Mouse (Mus musculus) erythroblast, adult 5-6 weeks (primary cell): ENCODE data around the gene Pex7. TPM values are rescaled to one million over a fixed set of nuclear protein-coding genes. Genes with fewer than 3 reads are reported as not detected.
A peak's percentile ranks its signal among the peaks of the same experiment; 100 is the strongest.

Experiments
- ATAC-seq: replicated peaks from 2 replicates; pipeline ENCODE4 v1.8.0; 2016; ENCODE audit warnings: moderate number of reproducible peaks, mild to moderate bottlenecking, moderate TSS enrichment, inconsistent platforms; ENCODE audit not compliant: poor library complexity, low FRiP score, severe bottlenecking
- total RNA-seq, 2 experiments: library from RNA; stranded (forward) in 1 of 2; stranded (reverse) in 1 of 2; fragments of 150-400 nt in 1 of 2; fragments of 200-764, 138-1000 nt in 1 of 2; gene quantifications; 2 replicates each; pipeline versions ENCODE4 v1.2.3 to v1.2.4; 2015 to 2017; ENCODE audit warnings: low replicate concordance in 2 of 2

The Pex7 gene
- total RNA-seq (2015; ENCODE audit: low replicate concordance), result 4.2 and 6.5 TPM in 2 replicates
- 3.3 and 4.2 TPM in 2 replicates for total RNA-seq (2017; ENCODE audit: low replicate concordance)

GRCm38 (mm10) chr10:19907246-19907804 lies at the start of gene Pex7:
Gene Pex7, minus strand, starts transcription at chr10:19907689.
- peak; percentile 96 for ATAC-seq

DNA sequence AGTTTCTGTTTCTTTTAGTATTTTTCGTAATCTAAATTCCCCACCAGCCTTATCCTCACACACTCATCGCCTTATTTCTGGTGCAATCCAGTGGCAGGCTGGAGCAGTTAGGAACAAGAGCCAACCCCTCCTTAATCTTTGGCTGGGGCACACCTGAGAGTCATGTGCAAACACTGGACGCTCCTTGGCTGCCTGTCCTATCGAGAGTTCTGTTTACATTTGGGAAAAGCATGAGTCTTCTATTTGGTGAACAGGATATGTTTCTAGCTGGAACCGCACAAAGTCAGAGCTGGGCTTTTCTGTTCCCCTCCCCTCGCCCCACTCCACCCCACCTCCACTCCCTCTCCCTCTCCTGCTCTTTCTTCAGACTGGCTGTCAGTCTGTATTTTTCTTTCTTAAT lies 49.3 kb upstream of the Pex7 start:
- ATAC-seq, result no peak

- ATAC-seq, result no peak
These were observed 48.3 kb upstream of the Pex7 start for GRCm38 (mm10) chr10:19955817-19956216.

- ATAC-seq, result no peak
These were observed 47.1 kb upstream of the Pex7 start for GRCm38 (mm10) chr10:19954572-19954971.

DNA sequence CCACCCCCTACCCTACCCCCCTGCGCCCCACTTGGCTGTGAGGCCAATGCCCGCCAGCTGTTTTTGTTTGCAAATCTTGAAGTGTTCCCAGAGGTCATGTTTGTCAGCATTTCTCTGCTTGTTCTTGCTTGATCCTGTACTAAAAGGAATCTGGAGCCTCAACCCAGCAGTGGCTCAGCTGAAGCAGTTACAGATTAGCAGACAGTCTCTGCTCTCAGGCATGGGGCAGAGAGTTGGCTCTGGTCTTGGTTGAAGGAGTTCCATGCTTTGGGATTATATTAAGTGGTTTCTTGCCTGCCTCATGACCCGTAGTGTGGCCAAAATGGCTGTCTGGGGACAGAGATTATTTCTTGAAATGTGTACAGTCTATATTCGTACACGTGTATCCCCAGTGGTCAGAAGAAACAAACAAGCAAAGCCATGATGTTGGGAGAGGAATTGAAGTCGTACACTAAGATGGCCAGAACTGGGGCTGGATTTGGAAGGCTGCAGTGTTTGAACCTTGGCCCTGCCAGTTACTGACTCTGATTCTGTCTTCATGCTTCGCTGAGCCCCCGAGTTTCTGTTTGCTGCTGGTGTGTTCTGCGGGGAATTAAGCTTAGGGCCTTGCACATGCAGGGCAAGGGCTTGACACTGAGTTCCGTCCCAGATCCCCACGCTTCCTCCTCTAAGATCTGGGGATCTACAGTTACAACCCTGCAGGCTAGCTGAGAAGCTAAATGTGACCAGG lies 45.7 kb upstream of the Pex7 start:
- no peak for ATAC-seq

DNA sequence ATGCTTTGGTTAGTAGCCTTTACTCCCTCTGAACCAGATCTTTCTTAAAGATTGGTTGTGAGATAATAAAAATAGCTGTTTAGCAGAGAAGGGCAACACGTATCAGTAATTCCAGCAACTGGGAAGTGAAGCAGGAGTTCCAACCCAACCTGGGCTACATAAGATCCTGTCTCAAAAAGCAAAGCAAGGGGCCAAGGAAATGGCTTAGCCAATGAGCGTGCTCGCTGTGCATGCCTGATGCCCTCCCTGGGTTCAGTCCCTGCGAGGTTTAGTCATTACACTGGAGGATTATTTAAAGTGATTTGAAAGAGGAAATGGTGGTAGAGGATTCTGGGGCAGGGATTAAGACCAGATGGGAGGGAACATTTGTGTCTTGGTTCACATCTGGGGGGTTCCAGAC lies 41.6 kb upstream of the Pex7 start:
- ATAC-seq, result no peak

- no peak for ATAC-seq
These were observed 40.9 kb upstream of the Pex7 start for GRCm38 (mm10) chr10:19948381-19948780.

DNA sequence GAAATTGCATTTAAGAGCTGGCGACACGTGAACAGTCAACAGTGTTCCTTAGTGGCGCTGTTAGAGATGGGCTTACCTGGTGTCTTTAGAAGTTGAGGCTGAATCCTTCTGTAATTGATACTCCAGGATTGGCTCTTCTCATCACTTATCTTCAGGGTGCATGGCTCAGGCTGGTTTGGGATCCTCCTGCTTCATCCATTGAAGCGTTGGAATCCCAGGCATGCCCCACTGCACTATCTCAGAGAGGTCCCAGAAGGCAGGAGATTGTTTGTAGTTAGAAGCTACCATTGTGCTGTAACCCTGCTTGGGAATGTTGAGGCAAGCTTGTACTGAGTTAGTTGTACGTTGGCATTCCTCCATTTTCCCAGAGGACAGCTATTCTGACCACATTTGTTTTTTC lies 40.4 kb upstream of the Pex7 start:
- no peak for ATAC-seq

DNA sequence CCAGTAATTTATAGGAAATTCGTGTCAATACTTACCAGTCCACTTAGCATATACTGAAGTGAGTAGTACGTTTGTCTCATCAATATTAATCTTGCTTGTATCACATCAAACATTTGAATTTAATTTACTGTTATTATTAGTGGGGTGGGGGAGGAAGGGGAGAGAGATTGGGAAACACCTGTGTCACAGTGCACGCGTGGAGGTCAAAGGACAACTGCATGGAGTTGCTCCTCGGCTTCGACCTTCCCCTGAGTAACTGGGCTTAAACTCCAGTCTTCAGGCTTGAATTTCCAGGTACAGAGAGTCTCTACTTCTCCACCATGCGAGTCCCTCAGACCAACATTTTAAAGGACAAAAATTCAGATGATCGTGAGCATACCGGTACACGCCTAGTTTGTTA lies 40.0 kb upstream of the Pex7 start:
- ATAC-seq, result no peak

GRCm38 (mm10) chr10:19946644-19947043 lies 39.2 kb upstream of the Pex7 start:
- no peak for ATAC-seq

DNA sequence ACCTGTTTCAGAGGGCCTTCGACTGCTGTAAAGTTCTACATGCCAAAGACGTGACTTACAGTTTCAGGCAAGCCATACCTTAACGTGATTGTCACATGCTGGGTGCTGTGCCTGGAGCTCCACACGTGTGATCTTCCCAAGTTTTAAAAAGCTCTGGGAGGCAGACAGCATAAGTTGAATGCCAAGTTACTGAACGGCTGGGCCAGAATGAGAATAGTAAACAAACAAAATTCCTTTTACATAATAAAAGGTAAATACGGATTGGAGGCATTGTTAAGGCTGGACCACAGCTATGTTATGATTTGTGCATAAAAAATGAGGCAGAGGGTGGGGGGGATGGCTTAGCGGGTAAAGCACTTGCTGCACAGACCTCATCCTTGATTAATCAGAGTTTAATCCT lies 38.2 kb upstream of the Pex7 start:
- ATAC-seq, result no peak

DNA sequence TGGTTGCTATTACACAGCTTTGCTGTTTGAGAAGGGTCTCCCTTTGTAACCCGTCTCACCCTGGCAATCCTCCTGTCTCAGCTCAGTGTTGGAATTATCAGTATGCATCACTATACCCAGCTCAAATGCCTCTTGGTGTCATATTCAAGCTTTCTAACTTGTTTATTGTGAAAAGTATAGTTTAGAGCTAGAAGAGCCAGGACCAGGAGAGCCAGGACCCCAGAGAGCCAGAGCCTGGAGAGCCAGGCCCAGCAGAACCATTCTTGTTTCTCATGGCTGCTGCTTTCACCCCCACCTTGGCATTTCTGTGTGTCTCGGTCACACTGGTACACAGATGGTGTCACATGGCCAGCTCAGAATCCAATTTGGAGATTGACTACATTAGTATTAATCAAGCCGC lies 35.1 kb upstream of the Pex7 start:
- no peak for ATAC-seq

GRCm38 (mm10) chr10:19941914-19942313 lies 34.4 kb upstream of the Pex7 start:
- ATAC-seq, result no peak

DNA sequence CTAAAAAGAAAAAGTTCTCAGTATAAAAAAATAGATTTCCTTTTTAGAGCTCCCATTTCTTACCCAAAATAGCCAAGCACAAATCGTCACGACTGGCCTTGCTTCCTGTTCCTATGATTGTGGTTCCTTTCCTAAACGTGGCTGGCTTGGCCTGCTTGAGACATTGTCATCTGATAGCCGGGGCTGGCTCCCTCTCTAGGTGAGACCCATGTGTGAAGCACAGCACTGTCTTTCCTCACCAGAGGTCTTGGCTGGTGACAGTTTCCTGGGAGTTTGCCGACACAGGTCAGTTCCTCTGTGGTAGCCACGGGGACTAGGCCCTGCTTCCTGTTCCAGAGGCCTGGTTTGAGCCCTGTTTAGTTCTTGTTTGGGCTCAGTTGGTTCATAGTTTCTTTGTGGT lies 33.6 kb upstream of the Pex7 start:
- no peak for ATAC-seq

GRCm38 (mm10) chr10:19940626-19941025 lies 33.1 kb upstream of the Pex7 start:
- ATAC-seq, result no peak

GRCm38 (mm10) chr10:19940127-19940526 lies 32.6 kb upstream of the Pex7 start:
- no peak for ATAC-seq

DNA sequence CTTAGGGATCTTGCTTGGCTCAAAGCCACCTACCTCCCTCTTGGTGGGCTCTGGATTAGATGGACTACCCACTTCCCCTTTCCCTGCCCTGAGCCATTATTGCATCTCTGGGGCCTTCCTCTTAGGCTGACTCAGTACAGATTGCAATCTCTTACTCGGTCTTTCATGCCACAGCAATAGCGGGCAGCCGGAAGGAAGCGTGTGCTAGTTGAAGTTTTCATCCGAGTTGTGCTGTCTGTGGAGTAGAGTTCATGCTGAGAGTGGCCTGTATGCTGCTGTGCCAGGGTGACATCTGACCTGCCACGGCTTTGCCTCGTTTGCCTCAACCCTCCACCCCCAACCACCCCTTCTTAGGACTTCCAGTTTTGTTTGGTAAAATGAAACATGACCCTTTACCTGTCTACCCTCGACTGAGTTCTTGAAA lies 31.8 kb upstream of the Pex7 start:
- ATAC-seq, result no peak

DNA sequence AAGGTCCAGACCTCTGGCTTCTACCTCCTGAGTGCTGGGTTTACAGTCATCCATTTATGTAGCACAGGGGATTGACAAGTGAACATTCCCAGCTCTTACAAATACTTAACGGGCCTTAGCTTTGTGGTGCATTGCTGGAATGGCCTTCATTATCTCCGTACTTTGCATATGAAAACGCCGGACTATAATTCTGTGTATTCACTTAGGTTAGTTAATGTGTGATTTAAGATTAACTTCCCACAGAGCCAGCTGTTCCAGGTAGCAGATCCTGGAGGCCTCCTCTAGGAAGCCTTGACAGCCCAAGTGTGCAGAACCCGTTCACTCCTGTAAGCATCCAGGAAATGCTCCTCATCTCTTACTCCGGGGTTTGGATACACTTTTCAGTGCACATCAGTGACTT lies 31.2 kb upstream of the Pex7 start:
- ATAC-seq, result no peak

GRCm38 (mm10) chr10:19936961-19937708 lies 29.6 kb upstream of the Pex7 start:
- ATAC-seq, result no peak

DNA sequence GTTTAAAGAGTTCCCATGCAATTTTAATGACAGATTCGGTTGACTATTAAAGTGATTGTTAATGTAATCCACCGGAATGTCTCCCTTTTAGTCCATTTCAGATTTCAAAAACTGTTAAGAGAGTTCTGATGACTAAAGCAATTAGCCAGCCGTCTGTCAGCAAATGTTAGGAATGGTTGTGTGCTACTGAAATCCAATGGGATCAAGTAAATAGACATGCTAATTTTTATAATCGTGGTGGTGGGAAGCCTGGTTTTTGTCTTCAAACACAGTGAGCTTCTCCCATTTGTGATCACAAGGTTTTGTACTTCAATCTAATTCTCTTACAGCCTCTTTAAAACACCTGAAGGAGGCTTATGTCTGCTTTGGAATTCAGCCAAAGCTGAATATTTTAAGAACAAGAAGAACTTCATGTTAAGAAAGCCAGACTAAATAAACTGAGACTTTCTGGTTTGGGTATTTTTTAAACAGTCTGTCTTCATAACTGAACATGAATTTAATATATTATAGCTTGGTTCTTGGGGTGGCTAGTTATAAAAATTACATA lies 28.4 kb upstream of the Pex7 start:
- ATAC-seq, result no peak

GRCm38 (mm10) chr10:19935295-19935623 lies 27.8 kb upstream of the Pex7 start:
- ATAC-seq, result no peak
